Mouse (Mus musculus): ENCODE results near the gene Apol7e.
"Not testable (repeated sequence)": the region's sequence is repeated elsewhere in the genome, so short reads cannot be mapped to it uniquely, and the experiment has no call there.

Apol7e gene
- long read RNA-seq, experiment 1: 0 reads
- long read RNA-seq, experiment 2: 0 reads

DNA sequence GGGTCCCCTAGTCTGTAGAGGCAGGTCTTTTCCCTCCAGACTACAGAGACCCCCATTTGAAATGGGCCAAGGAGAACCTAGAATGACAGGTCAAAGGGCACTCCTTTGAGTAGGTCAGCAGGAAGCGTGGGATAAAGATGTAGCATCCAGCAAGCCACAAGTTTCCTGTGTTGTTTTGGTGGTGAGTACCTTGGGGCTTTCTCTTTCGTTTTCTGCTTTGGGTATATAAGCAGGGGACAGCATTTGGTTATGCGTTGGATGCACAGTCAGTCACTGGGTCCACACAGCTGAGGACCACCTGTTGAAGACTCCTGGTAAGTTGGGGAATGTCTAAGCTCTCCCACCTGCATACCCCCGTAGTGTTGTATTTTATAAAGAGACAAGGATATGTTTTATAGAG, at the start of gene Apol7e:
Apol7e (plus strand) TSS at position 202 of the 400 bp plus-strand sequence.
- intact Hi-C loops (cut with DNase I): not testable (repeated sequence)

DNA sequence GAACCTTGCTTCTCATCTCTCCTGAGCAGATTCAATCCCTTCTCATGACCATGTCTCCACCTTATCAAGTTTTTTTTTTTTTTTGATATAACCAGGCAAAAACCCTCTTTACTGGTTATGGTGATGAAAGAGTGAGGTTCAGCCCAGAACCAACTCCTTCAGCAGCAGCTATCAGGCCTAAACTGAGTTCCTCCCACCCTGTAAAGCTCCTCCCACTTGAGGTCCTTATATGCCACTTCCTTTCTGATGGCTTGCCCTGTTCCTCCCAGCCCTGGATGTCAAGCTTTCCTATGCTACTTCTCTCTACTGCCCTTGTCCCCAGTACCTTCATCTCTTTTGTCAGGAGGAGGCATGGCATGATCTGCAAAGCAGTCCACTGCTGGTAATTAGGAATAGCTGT, 47.5 kb upstream of the Apol7e start:
- intact Hi-C loops (cut with DNase I): not testable (repeated sequence)

DNA sequence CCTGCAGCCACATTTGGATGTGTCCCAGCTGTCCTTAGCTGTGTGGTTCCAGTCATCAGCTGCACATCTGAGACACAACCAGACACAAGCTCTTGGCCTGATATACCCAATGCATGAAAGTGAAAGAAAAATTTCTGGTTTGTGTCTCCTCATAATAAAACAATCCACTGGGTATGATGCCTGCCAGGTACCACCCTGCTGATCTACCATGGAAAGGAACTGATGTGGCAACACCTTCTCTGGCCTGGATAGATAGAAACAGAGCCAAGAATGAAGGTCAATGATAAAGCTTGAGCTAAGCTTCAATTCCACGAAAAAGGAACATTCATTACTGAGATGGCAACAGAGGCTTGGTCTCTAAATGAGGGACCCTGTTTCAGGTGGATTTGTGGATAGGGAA, 38.9 kb upstream of the Apol7e start:
- intact Hi-C loops (cut with DNase I): not testable (repeated sequence)

DNA sequence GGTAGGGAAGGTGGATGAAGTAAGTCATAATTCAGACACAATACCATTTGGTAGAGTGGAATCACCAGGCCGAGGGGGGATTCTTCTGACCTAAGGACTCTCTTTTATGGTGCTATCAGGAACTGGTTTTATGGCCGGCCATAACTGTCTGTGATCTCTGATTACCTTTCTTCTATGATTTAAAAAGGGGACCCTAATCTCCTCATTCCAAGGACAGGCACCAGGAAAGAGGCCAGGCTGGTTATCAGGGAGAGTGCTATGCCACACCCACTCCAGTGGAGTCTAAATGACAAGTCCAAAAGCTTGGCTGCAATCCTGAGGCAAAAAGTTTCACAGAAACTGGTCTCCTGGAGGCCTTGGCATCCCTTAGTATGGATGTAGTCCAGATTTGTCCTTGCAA, 36.8 kb upstream of the Apol7e start:
- intact Hi-C loops (cut with DNase I): not testable (repeated sequence)

DNA sequence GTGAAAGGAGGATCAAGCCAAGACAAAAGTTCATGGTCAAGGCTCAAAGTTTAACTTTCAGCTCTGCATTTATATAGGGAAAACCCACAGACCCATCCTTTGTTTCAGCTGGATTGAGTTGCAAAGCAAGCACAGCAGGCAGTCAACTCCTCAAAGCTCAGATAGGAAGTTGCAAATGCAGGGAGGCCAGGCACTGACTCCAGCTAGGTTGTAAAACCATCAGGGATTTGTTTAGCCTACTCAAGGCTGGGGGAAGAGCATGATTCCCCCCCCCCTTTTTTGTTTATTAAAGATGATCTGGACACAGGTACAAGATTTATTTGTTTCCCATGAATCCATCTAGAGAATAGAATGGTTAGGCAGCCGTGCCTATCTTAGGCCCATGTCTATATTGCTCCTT, 24.6 kb upstream of the Apol7e start:
- intact Hi-C loops (cut with DNase I): not testable (repeated sequence)

DNA sequence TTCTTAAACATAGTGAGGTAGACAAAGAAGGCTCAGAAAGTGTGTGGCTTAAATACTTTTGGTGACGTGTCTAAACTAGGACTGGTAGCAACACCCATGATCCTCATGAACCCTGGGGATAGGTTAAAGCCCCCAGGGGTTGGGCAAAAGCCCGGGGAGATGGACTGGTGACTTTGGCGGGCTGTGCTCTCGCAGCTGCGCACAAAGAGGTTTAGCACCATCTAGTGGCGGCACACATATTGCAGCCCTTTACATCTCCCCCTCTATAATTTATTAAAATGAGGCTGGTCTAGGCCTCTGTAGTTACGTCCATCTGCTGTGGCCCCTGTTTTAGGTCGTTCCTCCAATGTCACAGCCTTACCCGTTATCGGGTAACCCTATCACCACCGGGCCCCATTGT, 14.7 kb upstream of the Apol7e start:
- intact Hi-C loops (cut with DNase I): not testable (repeated sequence)

DNA sequence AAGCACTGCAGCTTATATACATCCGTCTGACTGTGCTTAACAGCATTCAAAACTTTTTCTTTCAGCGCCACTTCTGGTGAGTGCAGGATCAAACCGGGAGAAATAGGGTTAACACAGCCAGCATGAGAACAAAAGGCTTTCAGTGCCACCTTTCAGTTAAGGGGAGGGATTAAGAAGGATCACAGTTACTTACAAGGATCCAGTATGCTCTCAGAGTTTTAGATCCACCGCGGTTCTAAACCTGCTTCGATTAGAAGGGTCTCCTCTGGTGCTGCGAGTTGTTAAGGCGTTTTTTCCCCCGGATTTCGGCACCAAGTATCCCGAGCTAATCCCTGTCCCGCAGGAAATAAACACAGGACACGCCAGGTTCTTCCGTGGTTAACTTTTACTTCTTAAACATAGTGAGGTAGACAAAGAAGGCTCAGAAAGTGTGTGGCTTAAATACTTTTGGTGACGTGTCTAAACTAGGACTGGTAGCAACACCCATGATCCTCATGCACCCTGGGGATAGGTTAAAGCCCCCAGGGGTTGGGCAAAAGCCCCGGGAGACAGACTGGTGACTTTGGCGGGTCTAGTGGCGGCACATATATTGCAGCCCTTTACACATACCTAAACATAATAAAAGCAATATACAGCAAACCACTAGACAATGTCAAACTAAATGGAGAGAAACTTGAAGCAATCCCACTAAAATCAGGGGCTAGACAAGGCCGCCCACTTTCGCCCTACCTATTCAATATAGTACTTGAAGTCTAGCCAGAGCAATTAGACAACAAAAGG, 6.9 kb upstream of the Apol7e start:
- intact Hi-C loops (cut with DNase I): not testable (repeated sequence)

DNA sequence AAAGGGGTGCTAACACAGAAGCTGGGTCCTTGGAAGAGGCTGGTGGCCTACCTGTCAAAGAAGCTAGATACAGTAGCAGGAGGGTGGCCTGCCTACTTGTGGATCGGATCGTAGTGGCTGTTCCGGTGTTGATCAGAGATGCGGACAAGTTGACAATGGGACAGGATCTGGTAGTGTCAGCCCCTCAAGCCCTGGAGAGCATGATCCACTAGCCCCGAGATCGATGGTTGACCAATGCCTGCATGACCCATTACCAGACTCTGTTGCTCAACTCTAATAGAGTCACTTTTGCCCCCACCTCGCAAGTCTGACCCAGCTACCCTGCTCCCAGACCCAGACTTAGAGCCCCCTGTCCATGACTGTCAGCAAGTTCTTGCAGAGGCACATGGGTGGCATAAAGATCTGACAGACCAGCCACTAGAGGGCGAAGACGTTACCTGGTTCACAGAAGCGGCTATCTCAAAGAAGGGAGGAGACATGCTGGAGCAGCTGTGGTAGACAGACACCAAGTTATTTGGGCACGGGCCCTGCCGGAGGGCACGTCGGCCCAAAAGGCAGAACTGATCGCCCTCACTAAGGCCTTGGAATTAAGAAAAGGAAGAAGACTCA, 3.9 kb upstream of the Apol7e start:
- intact Hi-C loops (cut with DNase I): not testable (repeated sequence)

DNA sequence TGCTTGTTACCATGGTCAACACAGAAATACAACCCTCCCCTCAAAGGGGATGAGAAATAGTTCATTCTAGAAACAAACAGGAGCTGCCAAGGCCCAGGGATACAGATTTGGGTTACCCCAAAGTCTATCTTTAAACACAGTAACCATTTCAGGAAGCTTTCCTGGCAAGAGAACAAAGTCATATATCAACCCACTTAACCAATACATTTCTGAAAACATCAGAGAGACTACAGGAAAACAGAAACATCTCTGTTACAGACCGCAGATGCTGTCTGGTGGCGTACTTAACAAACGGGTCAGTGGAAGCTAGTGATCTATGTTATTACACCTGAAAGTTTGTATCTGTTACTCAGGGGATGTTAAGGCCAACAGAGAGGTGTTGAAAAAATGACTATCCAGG, 6.6 kb downstream of the Apol7e start:
- intact Hi-C loops (cut with DNase I): not testable (repeated sequence)

DNA sequence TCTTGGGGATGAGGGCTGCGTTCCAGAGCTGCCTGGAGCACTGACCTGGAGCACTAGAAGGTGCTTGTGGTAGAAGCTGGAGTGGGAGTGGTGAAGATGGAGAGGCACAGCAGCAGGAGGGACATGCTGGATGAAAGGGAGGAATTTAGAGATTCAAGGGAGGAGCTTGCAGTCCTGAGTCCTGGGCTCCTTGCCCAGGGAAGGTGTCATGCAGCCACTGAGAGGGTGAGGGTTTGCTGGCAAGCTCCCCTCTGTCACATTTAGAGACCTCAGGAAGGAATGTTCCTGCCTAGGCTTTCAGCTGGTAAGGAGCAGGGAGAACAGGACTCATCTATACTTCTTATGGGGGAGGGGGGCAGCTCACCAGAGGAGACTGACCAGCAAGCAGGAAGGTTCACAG, 10.3 kb downstream of the Apol7e start:
- intact Hi-C loops (cut with DNase I): not testable (repeated sequence)

DNA sequence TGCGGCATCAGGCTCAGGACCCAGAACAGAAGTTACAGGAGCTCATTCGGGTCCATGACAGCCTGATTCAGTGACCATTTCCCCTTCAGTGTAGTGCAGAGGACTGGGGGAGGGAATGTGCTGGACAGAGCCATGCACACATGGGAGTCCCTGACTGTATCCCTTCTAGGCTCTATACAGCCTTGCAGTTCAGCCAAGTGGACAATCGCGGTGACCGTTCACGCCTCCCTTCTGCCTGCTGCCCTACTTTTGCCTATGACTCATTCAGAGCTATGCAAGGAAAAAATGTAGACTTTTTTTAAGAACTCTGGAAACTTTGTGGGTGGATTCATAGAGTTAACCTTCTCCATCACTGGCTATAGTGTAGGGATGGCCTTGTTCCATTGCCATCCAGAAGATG, 19.6 kb downstream of the Apol7e start:
- intact Hi-C loops (cut with DNase I): loop anchor here (10.0 kb wide), 1 partner anchor 293 kb away; no protein-coding TSS in a partner anchor

DNA sequence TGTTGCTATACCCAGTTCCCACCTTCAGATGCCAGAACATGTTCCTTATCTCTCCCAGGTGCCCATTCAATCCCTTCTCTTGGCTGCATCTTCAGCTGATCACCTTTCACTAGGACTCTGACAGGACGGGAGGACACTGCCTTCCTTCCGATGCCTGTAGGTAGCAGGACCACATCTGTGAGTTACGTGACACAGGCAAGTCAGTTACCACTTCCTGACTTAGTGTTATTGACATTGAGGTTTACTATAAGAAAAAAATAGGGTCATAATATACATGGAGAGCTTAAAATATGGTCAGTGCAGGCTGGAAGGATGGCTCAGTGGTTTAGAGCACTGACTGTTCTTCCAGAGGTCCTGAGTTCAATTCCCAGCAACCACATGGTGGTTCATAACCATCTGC, 22.9 kb downstream of the Apol7e start:
- intact Hi-C loops (cut with DNase I): not testable (repeated sequence)

DNA sequence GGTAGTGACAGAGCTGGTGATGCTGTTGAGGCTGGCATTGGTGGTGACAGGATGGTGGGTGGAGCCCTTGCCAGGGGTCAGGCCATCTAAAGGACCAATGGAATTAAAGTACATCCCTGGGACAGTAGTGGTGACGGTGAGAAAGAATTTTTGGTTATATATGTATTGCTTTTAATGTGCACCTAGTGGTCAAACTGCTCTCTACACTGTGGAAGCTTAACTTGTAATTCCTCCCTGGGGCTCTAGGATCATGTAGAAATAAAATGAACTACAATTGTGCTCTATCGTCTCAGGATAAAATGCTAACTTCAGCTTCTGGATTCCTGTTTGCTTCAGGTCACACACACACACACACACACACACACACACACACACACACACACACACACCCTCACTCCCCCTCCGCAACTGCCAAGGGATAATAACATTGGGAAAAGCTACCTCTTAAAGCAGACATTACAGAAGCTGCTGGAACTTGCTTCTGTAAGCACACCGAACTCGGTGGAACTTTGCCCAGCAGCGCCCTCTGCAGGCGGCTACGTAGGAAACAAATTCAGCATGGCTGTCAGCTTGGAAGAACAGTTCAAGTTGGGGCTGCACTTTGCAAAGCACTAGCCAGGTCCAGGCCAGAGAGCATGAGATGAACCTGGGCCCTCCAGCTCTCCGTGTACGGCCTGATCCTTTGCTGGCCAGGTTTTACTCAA, 25.7 kb downstream of the Apol7e start:
- intact Hi-C loops (cut with DNase I): not testable (repeated sequence)

DNA sequence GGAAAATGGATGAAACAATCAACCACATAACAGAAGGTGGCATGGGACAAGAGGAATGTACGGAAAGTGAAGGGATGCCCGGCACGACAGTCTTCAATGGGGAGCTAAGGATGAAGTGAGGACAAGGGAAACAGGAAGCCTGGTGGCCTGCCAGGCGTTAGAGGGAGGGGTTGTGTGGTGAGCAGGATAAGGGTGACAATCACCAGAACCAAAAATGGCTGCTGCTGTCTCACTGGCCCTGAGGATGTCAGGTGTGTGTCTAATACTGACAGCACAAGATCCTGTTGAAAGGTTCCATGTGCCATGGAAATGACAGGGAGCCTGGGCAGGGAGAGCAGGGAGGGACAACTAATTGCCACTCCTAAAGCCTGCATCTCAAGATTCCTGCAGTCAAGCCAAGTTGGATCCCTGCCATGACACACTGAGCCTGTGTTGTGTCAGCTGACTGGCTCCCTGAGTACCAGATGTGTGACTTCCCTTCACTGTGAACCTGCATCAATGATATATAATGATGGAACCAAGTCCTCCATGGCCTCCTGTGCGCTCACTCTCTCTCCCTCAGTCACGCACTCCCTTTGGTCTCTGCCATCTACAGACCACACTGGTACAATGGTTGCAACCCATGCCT, 26.9 kb downstream of the Apol7e start:
- intact Hi-C loops (cut with DNase I): not testable (repeated sequence)

DNA sequence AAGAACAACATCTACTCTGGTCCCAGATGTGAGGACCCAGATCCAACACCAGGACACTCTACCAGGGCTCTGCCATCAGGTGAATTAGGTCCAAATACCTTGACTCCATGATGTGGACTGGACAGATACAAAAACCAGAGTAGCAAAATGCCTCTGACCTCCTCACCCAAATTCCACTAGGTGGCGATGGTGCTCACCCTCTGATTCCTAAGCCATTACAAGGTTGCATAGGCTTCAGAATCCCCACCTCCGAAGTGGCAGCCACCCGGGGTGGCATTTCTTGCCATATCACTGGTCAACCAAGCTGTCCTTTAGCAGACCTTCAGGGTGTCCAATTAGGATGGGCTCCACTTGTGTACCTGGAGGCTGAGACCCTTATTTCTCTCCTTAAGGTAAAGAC, 28.5 kb downstream of the Apol7e start:
- intact Hi-C loops (cut with DNase I): not testable (repeated sequence)

DNA sequence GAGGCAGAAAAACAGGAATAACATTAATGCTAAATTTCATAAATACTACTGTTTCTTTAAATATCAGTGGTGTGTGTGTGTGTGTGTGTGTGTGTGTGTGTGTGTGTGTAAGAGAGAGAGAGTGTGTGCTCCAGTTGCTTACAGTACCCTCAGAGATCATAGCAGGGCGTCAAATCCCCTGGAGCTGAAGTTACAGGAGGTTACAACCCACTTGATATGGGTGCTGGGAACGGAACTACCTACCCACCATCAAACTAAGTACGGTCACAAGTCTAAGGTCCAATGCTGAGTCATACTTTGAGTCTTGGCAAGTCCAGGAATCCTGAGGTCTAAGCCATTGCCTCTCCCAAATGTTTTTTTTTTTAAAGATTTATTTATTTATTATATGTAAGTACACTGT, 29.1 kb downstream of the Apol7e start:
- intact Hi-C loops (cut with DNase I): not testable (repeated sequence)

DNA sequence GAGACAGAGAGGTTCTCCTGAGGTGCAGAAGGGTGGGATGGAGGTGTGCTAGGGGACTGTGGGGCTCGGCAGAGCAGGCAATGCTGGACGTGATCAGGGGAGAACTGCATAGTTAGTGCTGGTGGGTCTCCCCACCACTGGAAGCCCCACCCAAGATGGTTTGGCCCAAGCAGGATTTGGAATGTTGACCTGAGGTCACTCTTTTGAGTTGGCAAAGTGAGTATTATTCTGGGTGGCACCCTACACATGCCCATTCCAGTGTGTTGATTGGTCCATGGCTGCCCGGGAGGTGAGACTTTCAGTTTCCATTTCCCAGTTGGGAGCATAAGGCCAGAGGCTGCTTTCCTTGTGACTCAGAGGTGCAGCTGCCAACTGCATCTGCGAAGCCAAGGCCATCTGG, 30.1 kb downstream of the Apol7e start, which contains the start of gene Apol9b:
Apol9b (plus strand) TSS at position 301 of the 400 bp plus-strand sequence.
- intact Hi-C loops (cut with DNase I): not testable (repeated sequence)

DNA sequence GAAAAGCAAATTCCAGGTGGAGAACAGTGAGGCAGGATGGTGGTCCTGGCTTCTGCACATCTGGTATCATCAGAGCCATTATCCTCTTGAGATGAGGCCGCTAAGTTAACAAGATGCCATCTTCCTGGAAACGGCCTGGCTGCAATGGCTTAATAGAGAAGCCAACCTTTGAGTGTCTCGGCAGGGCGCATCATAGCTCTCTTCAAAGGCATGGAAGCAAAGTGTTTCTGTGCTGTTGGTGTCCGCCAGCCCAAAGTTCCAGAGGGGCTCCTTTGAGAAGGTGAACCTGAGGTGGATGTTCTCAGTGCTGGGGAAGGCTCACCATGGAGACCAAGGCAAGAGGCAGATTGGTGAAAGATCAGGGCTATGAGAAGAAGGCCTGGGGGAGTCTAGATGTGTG, 32.9 kb downstream of the Apol7e start:
- intact Hi-C loops (cut with DNase I): no loop called here

DNA sequence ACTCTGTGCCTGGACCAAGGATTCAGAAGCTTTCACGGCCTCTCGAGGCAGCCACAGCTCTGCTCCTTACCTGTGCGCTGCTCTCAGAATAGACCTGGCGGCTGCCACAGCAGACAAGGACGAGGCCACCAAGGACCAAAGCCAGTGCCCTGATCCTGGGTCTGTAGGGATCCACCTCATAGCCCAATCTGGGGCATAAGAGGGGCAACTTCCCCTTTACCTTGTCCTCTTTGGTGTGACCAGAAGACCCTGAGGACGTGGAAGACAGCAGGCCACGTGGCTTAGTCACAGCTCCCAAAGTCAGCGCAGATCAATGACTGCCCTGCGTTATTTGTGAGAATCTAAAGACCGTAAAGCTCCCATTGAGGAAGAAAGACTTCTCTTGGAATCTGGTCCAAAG, 34.2 kb downstream of the Apol7e start:
- intact Hi-C loops (cut with DNase I): not testable (repeated sequence)

DNA sequence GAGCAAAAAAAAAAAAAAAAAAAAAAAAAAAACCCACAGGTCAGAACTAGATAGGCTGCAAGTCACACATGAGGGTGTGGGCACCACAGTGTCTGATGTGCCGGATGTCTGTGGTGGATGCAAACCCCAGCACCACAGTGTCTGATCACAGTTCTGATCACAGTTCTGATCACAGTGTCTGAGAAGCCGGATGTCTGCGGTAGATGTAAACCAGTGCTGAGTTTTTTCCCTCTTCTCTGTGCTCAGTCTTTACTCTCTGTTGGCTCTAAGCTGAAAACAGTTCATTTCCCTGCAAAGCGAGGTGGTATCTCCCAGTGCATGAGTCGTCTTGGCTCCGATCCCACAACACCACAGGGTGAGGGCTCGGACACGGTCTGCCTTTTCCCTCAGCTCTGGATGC, 34.7 kb downstream of the Apol7e start:
- intact Hi-C loops (cut with DNase I): not testable (repeated sequence)

DNA sequence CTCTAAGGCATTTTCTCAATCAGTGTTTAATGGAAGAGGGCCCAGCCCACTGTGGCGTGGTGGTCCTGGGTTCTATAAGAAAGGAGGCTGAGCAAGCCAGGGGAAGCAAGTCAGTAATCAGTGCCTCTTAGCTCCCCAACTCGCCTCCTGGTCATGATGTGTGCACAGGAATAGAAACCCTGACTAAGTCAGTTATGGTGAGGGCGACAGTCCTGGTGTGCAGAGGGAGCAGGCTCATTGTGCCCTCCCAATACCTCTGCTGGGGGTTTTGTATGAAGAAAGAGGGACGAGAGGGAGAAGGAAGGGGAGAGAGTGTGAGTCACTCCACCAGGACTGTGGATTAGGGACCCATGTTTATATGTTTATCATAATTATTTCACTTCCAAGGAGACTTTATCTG, 35.2 kb downstream of the Apol7e start:
- intact Hi-C loops (cut with DNase I): not testable (repeated sequence)

Data from adrenal gland (tissue).